Mouse (Mus musculus): ENCODE measurements at regions not wholly inside any gene's neighbourhood (a gene's known extent, or its start where the extent isn't known, plus 50 kb on each side); places are given as distances from the start of the nearest gene placed in this dataset.
"Not testable (repeated sequence)": the region's sequence is repeated elsewhere in the genome, so short reads cannot be mapped to it uniquely, and the experiment has no call there.

- H3K27ac ChIP-seq (replicated peaks; ENCODE audit: low read depth, low read length); H3K36me3 ChIP-seq (ENCODE audit: control insufficient read depth, insufficient read depth, low read length); H3K4me2 ChIP-seq (ENCODE audit: low read depth, low read length); H3K4me1 ChIP-seq (ENCODE audit: control insufficient read depth, insufficient read depth, low read length); H3K27me3 ChIP-seq (replicated peaks; ENCODE audit: control insufficient read depth, insufficient read depth, low read length); H3K9me3 ChIP-seq (ENCODE audit: control insufficient read depth, low read length); ATAC-seq (ENCODE audit: low read depth); H3K9ac ChIP-seq (ENCODE audit: low read depth, low read length); DNase-seq (ENCODE audit: low spot score); H3K4me3 ChIP-seq (ENCODE audit: low read depth, low read length): not testable (repeated sequence)
- 71% methylated on average over 2 of the region's 2 CpGs for WGBS
These were observed 52.6 kb upstream of the Crygf start for GRCm38 (mm10) chr1:65873691-65874090.
